Mouse (Mus musculus) brain, adult 10 weeks (tissue): Measurements from ENCODE around the gene Cdk7. TPM values are rescaled to one million over a fixed set of nuclear protein-coding genes. Genes with fewer than 3 reads are reported as not detected.

Experiments used
- polyA plus RNA-seq: library from polyadenylated mRNA; stranded (reverse); fragments of 350-450 nt; fragmentation: Illumina TruSeq; extraction: RNeasy Lipid Tissue Mini Kit (QIAGEN cat#74804); gene quantifications from one replicate; pipeline ENCODE4 v1.2.3, GENCODE M21; 2015; ENCODE audit warnings: low read depth, low replicate concordance

Cdk7 gene
- polyA plus RNA-seq = 31.9 TPM

GRCm38 (mm10) chr13:100730861-100731176 is at the start of gene Cdk7:
TSS of gene Cdk7 (minus strand) at chr13:100730939.

GRCm38 (mm10) chr13:100775252-100776055 is 44.7 kb upstream of the Cdk7 start, which contains the start of gene Cenph:
TSS of gene Cenph (minus strand) at chr13:100775899.

GRCm38 (mm10) chr13:100744036-100744744 is 13.5 kb upstream of the Cdk7 start, which contains the start of gene Mrps36:
TSS of gene Mrps36 (minus strand) at chr13:100744659.

GRCm38 (mm10) chr13:100669291-100670022 is 61.3 kb downstream of the Cdk7 start, which contains the start of gene Ccdc125:
TSS of gene Ccdc125 (plus strand) at chr13:100669717.

Other genes starting within 250 kb of the Cdk7 start
- gene Gtf2h2, start 238.4 kb downstream of the Cdk7 start, polyA plus RNA-seq = 55.1 TPM
- 10.9 TPM for gene Ocln, start 178.2 kb downstream of the Cdk7 start, polyA plus RNA-seq
- 1.0 TPM for gene Marveld2, start 114.0 kb downstream of the Cdk7 start, polyA plus RNA-seq
- gene Ak6, start 80.0 kb downstream of the Cdk7 start, polyA plus RNA-seq = 180 TPM
- gene Rad17, start 79.9 kb downstream of the Cdk7 start, polyA plus RNA-seq = 14.6 TPM
- 28.1 TPM for gene Taf9, start 79.4 kb downstream of the Cdk7 start, polyA plus RNA-seq
- not detected for gene Ccdc125, start 61.2 kb downstream of the Cdk7 start, polyA plus RNA-seq
- gene Mrps36, start 13.7 kb upstream of the Cdk7 start, polyA plus RNA-seq = 119 TPM
- gene Cenph, start 45.0 kb upstream of the Cdk7 start, polyA plus RNA-seq = 0.51 TPM
- 0.89 TPM for gene Ccnb1, start 55.6 kb upstream of the Cdk7 start, polyA plus RNA-seq
- gene Slc30a5, start 102.5 kb upstream of the Cdk7 start, polyA plus RNA-seq = 37.6 TPM